Mouse (Mus musculus): ENCODE measurements around the gene Grik4.

GRCm38 (mm10) chr9:42627634-42628033 lies 316.7 kb downstream of the Grik4 start:
- TF ChIP-seq CTCF (IDR thresholded peaks at IDR 0.05; ENCODE audit: low read depth, low read length) (no peak), POLR2A (IDR thresholded peaks at IDR 0.05; ENCODE audit: extremely low read depth, insufficient read depth, low read length) (no peak)

Measured in liver, adult 2 months (tissue).